Mouse (Mus musculus): Measurements from ENCODE around the gene Fam72a.

The Fam72a gene

GRCm38 (mm10) chr1:131578943-131579680, 51.4 kb downstream of the Fam72a start:
- DNase-seq (ENCODE audit: low read depth, low spot score): no peak

GRCm38 (mm10) chr1:131580389-131580788, 52.7 kb downstream of the Fam72a start:
- no peak for DNase-seq (ENCODE audit: low read depth, low spot score)

GRCm38 (mm10) chr1:131583598-131583997, 55.9 kb downstream of the Fam72a start:
- DNase-seq (ENCODE audit: low read depth, low spot score): no peak

GRCm38 (mm10) chr1:131586836-131587235, 59.1 kb downstream of the Fam72a start:
- DNase-seq (ENCODE audit: low read depth, low spot score): no peak
